Mouse (Mus musculus): ENCODE data around the gene Ate1.
"Not testable (repeated sequence)": the region's sequence is repeated elsewhere in the genome, so short reads cannot be mapped to it uniquely, and the experiment has no call there.

The Ate1 gene

DNA sequence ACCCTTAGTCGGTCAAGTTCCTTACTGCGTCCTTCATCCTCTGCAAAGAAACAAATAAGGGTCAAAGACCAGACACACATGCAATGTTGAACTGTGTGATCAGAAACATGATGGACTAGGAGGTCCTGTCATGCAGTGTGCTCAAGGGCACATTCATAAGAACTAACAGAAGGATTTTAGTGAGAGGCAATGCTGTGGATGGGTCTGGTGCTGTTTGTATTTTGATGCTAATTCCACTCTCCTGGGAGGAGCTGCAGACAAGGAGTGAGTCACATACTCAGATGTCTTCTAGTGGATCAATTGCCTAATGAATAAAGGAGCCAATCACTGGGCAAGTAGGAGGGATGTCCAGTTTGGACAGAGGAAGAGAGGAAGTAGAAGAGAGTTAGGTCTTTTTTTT lies 125.5 kb downstream of the Ate1 start:
- DNase-seq (ENCODE audit: low spot score): no peak

DNA sequence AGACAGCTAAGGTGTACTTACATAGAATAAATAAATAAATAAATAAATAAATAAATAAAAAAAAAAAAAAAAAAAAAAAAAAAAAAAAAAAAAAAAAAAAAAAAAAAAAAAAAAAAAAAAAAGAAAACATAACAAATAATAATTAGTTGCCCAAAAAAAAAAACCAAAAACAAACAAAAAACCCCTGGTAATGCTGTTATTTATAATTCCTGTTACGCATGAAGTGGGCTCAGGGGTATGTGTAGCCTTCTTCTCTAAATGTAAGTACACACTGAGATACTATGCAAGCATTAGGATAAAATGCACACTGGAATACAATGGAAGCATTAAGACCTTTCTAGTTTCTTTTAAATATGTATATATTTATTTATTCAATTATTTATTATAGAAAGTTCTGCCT lies 130.1 kb downstream of the Ate1 start:
- DNase-seq (ENCODE audit: low spot score): not testable (repeated sequence)

DNA sequence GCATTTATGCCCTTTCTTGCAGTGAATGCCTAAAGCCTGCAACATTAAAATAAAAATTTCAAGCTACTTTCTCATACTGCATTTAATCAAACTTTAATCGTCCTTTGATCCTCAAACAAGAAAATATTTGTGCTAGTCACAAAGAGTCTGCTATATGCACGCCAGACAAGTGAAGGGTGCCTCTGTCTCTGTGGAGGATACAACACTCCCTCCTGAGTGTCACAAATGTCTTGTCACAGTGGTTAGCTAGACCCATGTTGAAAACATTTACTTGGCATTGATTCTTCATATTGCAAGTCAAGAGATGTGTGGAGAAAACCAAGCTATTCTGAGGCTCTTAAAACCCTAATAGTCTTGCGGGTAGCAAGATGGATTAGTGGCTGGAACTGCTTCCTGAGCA lies 133.9 kb downstream of the Ate1 start:
- DNase-seq (ENCODE audit: low spot score): no peak

DNA sequence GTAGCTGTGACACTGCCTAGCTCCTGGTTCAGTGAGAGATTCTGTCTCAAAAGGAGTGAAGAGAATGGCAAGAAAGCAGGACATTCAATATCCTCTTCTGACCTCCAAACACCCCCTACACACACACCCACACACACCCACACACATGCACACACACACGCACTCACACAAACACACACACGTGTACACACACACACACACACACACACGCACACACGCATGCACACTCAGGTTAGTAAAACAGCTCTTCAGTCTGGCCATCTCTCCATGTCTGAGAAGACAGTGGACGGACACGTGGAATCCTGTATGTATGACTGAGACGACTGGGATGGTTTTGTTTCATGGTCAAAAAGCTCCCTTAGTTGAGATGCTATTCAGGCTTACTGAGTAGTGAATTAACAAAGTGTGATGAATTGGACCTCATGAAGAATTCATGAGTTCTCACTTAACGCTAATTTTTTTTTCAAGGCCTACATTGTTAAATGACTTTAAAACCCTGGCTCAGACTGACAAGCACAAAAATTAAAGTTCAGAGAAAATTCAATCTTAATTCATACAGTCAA lies 134.4 kb downstream of the Ate1 start:
- DNase-seq (ENCODE audit: low spot score): no peak

DNA sequence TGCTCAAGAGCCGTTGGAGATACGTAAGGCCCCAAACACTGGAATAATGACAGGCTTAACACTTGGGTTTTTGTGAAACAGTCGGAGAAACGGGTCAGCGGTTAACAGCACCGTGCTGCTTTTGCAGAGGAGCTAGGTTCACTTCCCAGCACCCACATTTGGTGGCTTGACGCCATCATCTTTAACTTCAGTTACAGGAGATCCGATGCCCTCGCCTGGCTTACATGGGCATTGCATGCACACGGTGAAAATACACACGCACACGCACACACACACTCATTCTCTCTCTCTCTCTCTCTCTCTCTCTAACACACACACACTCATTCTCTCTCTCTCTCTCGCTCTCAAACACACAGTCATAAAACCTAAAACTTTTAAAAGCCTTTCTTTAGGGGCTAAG lies 138.0 kb downstream of the Ate1 start:
- no peak for DNase-seq (ENCODE audit: low spot score)

DNA sequence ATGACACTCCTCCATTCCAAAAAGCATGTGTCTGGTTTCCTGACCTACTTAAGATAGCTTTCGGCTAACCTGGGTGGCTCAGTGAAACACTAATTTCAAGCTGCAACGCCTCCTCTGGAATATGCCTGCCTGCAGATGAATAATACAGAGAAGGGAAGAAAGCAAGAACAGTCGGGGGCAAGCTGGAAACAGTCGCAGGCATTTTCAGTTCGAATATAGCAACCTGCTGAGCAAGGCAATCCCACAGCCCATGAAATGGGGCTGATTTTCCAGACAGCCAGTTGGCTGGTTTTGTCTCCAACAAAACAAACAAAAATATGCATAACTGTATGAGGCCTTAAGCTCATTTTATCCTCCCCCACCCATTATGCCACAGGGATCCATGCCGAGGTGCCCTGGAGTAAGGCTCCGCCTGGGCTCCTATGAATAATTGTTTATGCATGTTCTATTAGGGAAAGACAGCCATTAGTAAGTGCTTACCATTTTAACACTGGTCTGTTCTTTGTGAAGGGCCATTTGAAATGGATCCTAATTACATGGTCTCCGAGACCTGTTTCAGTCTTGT lies 138.7 kb downstream of the Ate1 start:
- DNase-seq (ENCODE audit: low spot score): no peak

DNA sequence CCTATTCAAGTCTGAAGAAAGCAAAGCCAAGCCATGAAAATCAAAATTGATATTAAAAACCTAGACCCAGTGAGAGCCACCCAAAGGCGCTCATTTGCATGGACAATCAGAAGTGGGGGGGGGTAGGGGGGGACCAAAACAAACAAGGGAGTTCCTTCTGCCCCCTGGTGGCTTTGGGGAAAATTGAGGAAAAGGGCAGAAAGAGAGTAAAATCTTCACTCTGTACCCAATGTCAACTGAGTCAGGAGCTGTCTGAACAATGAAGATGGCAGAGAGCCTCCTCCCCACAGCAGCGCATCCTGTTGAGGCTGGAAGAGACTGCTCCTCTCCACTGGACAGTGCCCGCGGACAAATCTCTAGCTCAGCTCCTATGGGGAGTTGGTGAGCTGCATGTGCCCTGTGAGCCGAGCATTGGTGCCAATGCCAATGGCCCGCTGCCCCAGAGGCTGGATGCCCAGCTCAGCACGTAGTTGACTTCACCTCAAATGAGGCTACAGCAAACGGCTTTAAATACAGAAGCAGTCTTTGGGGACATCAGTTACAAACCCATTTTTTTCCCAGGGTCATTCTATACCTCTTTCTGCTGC lies 139.3 kb downstream of the Ate1 start:
- no peak for DNase-seq (ENCODE audit: low spot score)

DNA sequence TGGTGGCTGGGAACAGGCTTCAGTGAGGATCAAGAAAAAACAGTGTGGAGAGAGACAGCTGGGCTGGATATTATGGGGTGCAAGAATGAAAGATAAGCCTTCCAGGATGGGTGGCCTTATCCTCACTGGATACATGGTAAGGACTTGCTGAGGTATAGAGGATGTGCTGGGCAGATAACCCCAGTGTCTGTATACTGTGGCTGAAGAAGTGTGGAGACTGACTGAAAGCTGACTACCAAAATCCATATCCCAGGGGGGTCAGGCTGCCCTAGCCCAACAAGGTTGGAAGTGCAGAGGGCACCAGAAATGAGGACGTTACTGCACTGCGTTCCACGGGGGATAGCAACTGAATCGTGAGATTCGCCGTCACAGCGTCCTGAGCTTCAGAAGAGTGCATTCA lies 139.8 kb downstream of the Ate1 start:
- DNase-seq (ENCODE audit: low spot score): no peak

DNA sequence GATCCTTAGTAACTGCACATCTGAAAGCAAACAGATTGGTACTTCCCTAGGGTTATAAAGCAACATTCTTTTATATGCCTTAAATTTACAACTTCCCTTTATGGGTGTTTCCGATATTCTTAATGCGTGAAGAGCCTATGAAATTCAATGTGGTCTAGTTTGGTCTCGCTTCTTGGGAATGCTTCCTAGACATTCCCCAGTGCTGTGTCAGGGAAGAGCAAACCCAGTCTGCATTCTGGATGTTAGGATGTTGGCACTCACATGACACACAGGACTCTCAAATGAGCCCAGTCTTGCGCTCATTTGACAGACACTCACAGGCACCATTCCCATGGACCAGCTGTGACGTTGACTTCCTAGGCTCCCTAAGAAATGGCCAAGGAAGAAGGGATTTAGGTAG lies 140.3 kb downstream of the Ate1 start:
- DNase-seq (ENCODE audit: low spot score): no peak

DNA sequence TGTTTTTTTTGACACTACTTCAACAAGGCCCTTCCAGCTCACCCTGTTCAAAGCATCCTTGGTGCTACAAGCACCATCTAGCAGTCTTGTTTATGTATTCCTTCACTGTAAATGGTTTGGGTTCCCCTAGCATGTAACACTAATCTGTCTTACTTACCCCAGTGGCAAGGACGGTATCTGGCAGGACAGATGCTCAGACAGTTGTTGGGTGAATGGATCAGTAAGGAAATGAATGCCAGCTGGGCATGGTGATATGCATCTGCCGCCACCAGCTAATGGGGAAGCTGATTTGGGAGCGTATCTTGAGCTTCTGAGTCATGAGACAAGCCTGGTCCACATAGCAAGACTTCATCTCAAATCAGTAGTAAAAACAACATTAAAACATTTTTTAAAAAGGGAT lies 141.9 kb downstream of the Ate1 start:
- DNase-seq (ENCODE audit: low spot score): no peak

DNA sequence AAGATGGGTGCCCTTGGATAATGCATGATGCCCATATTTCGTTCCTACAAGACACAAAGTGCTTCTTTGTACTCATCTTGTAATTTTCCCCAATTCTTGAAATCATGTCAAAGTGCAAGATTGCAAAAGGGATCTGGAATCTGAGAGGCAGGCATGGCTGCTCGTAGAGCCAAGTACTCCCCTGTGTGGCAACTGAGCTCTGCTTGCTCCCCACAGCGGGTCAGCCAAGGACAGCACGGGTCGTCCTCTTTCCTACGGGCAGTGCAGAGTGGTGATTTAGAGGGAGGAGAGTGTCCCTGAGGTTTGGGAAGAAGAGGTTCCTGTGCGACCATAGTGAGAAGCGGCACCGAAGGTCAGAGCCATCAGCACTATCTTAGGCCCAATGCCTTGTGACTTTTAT lies 145.9 kb downstream of the Ate1 start:
- DNase-seq (ENCODE audit: low spot score): no peak

DNA sequence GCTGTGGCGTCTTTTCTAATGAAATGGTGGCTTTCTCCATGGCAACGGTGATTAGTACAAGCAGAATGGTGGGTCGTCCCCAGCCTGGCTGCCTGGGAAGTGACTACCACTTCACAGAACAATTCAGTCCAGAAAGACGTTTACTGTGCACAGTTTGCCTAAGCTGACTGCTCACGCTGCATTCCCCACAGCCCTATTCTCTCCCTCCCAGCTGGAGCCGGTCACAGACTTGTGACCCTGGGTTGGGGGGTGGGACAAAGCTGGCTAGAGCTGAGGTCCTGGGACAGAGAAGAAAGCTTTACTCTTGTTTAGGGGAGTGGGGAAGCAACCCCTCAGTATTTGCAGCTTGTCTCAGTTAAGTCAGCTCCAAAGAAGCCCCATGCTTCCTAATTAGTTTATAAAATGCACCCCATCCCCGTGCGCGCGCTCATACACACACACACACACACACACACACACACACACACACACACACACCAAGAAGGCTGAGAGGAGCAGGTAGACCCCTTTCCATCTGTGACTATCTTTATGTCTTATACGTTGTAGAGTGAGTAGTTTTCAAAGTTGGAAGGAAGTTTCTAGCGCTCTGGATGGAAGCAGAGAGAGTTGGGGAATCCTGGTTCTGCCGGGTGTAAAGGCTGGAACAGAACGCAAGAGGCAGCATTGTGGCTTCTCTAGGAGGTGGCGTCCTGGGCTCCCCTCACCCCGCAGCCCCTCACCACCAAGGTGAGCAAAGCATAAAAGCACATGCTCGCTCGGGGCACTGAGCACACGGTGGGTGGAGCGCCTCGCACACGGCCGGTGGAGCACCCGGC lies 151.1 kb downstream of the Ate1 start:
- no peak for DNase-seq (ENCODE audit: low spot score)

DNA sequence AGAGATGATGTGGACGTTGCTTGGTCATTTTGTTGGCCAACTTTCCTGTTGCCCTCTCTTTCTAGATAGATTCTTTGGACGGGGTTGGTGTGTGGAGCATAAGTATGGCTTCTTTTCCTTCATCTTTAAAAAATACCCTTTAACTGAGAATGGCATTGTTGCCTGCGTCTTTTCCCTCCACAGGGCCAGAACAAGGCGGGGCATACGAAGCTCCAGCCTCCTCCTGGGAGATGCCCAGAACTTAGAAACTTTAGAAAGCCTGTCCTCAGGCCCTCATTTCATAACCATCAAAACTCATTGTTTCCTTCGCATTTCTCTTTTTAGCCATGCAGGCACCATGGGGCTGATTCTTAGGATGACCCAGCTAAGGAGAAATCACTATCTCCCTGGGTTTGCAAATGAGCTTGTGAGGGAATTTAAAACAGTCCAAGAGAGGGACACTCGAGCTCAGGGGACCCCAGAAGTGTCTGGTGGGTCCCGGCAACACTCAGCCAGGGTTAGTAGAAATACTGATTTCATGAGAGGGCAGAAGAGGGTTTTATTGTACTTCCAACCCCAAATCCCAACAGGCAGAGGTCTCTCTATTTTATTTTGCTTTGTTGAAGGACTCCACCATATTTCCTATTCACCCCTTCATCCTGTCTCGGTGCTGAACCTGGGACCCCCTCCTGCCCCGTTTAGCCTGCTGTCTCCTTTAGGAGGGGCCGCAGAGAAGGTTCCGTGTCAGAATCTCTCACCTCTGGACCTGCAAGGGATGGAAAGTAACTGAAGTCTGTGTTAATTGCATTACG lies 151.9 kb downstream of the Ate1 start:
- no peak for DNase-seq (ENCODE audit: low spot score)

DNA sequence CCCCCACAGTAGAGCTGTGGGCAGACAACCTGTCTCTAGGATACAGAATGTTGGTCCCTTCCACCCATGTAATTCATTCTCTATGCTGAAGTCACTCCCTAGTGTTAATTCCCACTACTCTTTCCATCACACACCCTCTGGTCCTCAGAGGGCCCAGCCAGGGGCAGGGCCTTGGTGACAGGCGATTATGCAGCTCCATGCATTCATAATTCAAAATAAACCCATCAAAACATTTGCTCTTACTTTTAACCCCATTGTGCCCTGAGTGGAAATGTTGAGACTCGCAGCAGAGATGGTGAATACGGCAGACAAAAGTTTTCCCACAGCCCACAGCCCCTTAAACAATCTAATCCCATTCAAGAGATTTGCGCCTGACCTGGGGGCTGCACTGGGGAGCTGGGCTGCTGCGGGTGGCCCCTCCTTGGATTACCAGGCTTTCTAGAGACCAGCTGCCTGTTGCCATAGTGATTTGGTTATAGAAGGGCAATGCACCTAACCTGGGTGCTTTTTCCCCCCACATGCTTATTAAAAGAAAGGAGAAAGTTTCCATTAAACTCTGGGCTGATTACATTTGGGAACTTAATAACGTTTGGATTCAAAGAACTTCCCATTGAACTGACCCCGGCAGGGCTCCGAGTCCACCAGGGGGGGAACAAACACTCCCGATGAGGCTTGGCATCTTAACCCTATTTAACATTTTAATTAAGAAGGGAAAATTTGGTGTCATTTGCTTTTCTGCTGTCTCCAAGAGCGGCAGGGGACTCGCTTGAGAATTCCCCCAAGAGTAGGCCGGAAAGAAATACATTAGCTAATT lies 152.7 kb downstream of the Ate1 start:
- no peak for DNase-seq (ENCODE audit: low spot score)

DNA sequence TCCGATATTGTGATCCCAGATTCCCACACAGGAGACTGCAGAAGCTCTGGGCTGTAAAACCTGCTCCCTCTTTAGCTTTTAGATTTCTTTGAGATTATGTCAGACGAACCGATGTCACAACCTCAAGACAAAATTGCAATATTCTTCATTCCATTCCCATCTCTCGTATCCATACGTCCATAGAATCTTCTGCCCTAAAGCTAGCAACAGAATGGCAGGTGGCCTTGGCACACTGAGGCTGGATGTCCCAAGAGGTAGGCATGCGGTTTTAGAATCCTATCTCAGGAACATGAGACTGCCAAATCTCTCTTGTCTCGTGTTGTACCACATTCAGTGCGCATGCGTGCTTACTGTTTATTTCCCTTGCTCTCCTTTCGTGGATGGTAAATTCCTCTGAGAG lies 154.5 kb downstream of the Ate1 start:
- no peak for DNase-seq (ENCODE audit: low spot score)
